Mouse (Mus musculus): ENCODE data around the gene Psg19.

DNA sequence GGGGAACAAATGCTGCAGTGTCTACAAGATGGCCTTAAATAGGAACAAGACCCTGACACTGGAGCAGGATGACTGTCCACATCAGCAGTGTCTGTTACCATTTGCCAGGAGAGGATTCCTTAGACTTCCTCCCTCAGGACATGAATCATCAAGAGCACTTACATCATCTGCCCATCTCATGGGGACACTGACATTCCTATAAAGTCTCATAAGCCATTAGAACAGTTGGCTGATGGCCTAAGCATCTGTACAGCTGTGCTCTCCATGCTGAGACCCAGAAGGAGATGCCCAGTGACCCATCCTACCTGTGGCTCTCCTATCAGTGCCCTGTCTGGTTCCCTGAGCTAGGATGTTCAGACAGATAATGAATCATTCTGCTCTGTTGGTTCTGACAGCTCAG is 5.2 kb upstream of the Psg19 start:
- TF ChIP-seq CTCF (IDR thresholded peaks at IDR 0.05) (no peak), POLR2A (IDR thresholded peaks at IDR 0.05; ENCODE audit: insufficient read depth, low read depth, low read length) (no peak), EP300 (IDR thresholded peaks at IDR 0.05; ENCODE audit: insufficient read depth, low read depth, low read length) (no peak)
